Mouse (Mus musculus) adipocyte (in vitro differentiated cells): ENCODE measurements around the gene Akap8.
A peak's percentile ranks its signal among the peaks of the same experiment; 100 is the strongest.

Experiments
- DNase-seq: peaks from one replicate; pipeline ENCODE4 v3.0.0-alpha.2; 2016; ENCODE audit warnings: low spot score

Gene Akap8

DNA sequence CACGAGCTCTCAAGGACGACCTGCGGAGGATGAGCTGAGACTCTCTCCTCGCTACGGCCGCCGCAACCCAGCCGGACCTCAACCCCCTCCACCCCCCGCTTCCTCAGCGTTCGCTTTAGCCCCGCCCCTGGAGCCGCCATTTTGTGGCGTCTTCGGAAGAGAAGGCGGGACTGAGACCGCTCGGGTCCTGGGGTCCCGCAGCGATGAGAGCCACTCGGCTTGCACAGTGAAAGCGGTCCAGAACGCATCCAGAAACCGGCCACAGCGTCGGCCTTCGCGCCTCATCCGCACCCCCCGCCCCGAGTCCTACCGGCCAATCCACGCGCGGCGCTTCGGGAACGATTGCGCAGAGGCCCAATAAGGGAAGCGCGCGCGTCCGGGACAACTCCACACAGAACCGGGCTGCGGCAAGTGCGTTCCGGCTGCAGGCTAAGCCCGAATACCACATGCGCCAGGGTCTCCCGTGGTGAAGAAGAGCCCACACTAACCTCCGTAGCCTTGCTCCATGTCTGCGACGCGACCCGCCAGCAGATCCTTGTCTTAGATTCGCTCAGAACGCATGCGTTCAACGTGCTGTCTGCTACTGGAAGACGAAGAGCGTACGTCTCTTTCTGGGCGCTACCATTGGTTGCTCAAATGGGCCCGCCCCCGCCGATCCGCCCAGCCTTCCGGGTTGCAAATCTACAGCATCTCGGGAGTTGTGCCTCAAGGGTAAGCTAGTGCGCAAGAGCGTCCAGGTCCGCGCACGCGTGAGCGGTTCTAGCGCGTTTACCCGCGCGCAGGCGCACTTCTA is at the start of gene Akap8:
Gene Akap8, minus strand, starts transcription at position 642 of the 793 bp plus-strand sequence.
- DNase-seq, result peak; percentile 99

DNA sequence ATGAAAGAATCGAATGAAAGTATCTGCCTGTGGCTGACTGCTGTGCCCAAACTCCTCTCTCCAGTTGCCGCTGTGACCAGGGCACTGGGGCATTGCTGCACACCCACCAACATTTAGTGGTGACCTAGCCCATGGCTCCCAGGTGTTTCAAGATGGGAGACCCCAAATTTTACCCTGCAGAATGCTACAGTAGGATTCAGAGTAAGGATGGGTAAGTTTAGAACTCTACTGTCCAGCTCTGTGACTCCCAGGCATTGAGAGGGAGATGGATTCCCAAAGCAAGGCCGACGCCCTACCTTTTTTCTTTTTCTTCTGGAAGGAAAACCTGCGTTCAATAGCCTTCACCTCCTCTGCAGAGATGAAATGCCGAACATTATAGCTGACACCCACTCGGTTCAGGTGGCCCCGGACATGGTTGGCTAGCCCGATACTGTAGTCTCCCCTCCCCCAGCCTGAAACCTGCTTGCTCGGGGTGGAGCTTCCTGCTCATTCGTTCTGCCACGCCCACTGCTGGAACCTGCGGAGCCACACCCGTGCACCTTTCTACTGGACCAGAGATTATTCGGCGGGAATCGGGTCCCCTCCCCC is 48.0 kb upstream of the Akap8 start:
- DNase-seq, result no peak

DNA sequence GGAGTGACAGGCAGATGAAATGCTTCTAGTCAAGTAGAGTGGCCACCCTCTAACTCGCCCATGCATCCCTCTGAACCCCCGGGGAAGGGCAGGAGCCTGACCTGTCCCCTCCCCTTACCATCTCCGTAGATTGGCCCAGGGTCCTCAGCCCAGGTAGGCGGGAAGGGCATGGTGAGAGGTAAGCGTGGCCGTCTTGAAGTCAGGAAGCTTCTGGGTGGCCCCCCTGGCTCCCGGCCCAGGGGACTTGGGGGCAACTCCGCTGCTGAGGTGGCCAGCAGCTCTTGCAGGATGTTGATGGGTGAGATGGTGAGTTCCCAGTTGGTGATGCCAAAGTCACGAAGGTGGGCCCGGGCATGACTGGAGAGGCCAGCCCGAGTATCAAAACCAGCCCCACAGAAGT is 46.7 kb upstream of the Akap8 start:
- DNase-seq, result no peak

DNA sequence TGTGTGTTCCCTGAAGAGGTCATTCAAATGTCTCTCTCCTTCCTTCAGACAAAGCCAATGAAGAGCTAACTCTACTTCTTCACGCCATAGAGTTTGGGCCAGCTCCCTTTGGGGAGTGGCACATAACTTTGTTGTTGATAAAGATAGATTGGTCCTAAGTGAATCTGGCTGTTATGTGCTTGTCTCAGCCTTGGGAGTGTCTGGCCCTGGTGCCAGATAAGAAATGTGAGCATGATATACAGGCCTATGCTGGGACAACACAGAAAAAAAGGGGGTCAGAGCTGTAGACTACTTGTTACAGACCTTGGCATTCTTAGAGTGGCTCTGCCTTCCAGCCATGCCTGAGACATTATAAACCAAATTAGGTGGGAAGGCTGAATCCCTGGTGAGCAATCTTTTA is 44.3 kb upstream of the Akap8 start:
- no peak for DNase-seq

DNA sequence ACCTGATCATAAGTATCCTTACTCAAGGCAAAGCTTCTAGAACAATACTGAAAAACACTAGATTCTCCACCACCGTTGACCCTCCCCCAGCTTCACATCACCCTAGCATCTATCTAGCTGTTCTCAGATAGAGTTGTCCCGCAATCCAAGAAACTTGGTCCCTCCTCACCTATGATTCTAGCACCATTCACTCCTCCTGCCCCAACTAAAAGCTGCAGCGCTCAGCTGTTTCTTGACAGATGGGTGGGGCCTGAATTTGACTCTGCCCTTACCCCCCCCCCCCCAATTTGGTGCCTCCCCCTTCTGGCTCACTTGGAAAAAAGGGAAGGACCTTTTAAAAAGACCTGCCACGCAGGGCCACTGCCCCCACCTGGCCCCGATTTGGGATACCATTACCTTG is 43.8 kb upstream of the Akap8 start:
- DNase-seq, result no peak

DNA sequence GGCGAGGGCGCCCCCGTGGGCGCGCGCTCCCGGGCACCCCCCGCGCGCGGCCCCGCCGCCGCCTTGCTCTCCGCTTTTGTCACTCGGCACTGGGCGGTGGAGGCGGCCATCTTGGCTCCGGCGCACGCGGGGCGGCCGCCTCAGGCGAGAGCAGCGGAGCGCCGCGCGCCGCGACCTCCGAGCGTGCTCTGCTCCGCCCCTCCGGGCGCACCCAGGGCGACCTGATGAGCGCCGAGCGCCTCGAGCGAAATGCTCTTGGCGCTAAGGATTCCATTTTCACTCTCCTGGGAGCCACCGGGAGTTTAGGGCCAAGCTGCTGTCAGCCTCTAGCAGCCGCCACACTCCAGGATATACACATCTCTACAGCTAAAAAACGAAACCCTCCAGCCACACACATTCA is 43.3 kb upstream of the Akap8 start:
- DNase-seq, result peak; percentile 93

DNA sequence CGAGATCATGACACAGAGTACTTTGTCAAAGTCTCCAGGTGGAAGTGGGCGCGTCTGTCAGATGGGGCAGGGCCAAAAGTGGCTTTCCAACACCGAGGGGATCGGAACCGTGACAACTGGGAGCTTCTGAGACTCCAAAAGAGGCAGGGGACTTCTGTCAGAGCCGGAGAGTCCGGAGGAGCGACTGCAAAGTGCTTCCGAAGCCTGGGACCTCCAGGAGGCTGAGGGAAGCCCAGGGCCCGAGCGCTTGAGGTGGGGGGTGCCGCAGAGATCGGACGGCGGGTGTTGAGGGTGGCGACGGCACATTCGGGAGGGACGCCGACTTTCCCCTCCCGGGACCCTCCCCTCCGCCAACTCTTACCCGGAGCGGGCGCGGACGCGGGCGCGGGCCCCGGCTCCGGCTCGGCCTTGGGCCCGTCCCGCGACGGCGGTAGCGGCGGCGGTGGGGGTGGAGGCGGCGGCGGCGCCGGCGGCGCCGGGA is 42.8 kb upstream of the Akap8 start:
- no peak for DNase-seq

DNA sequence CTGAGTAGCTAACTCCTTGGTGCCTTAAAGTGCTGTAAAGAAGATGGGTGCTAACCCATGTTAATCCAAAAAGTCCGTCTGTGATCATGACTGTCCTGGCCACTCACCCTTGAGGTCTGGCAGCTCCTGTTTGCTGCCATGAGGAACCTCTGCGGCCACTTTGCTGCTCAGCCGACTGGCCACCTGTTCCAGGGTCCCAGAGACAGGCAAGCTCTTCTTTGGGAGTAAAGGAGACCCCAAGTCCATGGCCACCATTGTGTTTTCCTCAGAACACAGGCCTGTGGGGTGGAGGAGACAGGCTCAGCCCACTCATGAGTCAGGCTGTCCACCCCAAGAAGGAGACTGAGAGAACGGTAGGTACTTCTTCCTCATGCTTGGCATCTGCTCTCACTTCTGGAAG is 41.6 kb upstream of the Akap8 start:
- DNase-seq, result no peak

DNA sequence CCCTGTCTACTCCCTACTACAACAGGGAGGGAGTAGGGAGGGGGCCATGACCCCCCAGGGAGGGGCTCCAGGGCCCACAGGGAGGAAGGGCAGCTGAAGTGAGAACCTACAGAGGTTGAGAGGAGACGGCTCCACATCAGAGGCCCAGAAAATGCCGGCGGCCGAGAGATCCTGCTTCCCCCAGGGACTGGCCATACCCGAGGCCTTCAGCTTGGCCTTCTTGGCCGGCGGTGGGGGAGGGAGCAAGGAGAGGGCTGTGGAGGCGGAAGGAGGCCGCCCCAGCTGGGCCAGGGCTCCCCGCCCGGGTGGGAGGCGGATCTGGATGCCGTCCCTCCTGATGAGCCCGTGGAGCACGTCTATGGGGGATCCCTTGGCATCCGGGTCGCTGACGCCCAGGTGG is 38.9 kb upstream of the Akap8 start:
- no peak for DNase-seq

DNA sequence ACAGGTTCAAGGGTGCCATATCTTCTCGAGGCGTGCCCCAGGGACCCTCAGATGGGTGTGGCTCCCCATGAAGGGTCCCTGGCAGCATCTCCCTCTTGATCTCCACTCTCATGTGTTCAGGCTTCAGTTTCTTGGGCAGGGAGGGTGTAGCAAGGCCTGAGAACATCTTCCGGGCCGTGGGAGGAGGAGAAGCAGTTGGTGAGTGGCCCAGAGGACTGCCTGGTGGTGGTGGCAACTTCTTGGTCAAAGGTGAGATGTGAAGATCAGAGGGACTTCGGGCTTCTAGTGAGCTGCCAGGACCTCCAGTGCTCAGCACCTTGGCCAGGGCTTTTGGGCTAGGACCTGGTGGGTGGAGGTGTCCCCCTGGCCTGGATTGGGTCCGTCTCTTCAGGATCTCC is 37.9 kb upstream of the Akap8 start:
- DNase-seq, result no peak

DNA sequence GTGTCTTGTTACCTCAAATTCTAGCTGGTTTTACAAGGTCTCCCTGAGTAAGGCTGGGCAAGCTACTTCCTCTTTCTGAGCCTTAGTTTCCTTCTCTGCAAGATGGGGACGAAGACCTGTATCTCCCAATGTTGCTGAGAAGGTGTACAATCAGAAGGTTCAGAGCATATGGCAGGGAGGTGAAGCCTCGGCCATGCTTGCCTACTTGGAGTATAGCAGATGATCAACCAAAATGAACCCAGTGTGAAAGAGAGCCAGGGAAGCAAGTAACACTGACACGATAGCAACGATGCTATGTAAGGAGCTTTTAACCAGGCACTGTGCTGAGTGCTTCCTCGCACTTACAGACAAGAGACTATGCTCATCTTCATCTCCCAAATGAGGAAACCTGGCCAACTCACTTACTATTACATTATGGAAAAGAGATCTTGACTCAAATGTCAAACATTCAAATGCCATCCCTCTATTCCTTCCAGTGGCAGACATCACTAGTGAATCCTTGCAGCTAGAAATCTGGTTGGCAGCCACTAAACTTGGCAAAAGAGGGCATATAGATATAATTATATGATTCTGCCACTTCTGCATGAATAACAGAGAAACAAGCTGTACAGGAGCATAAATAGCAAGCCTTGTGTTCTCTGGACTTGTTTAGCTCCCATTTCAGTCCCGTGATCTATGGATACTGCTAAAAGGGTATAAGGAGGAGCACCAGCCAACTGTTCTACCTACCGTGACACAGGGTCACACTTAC is 37.3 kb upstream of the Akap8 start:
- DNase-seq, result no peak

DNA sequence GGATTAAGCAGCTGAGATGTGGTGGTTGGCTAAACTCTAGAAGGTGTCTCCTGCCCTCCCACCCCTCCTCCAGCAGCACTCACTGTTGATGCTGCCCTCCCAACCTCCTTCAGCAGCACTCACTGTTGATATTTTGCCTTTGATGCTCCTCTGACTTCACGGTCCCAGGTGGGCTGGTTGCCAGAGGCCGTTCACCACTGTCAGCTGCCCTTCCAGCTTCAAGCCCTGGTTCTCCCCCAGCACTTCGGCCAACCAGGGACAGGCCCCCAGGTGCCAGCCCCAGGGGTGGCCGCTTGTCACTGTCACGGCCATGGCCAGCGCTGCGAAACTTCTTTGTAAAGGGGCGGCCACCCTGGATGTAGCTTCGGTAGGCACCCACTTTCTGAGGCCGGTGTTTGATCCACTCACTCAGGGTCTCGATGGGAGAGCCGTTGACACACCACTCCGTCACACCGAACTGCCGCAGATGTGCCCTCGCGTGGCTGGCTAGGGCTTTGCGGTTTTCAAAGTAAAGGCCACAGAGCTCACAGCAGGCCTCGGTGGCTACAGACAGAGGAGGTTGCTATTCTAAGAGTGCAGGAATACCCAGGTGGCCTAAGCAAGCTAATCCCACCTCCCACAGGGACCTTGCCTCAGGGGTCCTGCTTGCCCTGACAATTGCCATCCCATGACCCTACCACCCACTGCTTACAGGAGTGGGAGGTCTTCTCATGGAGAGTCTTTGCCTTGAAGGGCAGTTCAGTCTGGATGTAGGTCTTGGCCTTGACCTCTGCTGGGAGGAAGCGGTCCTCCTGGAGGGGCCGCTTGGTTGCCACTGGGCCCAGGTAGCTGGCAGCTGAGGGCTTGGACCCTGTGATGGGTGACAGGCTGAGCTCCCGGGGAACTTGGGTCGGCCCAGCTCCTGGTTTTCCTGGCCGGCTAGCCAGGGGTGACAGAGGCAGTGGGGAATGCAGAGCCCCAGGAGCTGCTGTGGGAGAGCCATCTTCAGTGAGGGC is 36.0 kb upstream of the Akap8 start:
- no peak for DNase-seq

DNA sequence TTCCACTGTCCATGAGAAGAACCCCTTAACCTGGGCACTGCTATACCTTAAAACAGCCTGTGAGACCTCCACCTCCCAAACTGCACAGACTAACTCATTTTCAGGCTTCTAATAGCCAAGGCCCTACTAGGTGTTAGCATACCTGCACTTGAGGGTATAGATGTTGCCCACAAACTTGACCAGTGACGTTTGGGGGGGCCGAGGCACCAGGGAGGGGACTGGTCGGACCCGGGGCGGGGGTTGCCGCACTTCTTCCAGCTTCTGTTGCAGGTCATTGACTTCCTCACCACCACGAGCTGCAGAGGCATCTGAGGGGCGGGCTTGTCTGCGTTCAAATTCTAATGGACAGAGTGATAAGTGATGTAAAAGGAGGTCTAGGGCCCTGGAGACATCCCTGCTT is 35.2 kb upstream of the Akap8 start:
- DNase-seq, result no peak

DNA sequence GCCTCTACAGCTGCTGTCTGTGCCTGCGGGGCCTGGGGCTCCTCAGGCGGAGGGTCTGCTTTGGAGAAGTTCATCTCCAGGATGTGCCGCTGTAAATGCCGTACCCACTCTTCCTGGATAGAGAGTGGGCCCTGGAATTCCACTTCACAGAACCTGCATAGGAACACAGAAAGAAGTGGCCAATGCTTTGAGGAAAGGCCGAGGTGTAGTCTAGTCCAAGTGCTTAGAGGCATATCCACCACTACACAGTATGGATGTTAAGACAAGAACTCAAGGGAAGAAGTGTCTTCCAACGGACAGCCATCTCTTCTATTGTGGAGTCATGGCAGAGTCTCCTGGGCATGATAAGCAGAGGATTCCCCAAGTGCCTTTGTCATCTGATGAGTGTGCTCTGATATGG is 34.0 kb upstream of the Akap8 start:
- DNase-seq, result no peak

DNA sequence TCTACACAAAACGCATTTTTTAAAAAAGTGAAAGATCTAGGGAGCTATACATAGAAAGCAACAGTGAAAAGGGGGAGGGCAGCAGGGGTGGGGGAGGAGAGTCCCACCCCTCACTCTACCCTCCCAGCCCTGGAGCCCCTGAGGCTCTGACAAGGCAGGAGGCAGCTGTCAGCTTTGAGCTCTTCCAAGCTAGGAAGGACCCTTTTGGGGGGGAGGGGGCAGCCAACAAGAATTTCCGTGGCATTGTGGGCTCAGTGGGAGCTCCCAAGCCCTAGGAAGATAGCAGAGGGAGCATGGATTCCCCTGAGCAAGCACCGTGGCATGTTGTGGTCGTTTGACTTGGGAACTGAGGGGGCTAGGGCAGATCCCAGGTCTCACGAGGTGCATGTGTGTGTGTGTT is 33.2 kb upstream of the Akap8 start:
- DNase-seq, result no peak

DNA sequence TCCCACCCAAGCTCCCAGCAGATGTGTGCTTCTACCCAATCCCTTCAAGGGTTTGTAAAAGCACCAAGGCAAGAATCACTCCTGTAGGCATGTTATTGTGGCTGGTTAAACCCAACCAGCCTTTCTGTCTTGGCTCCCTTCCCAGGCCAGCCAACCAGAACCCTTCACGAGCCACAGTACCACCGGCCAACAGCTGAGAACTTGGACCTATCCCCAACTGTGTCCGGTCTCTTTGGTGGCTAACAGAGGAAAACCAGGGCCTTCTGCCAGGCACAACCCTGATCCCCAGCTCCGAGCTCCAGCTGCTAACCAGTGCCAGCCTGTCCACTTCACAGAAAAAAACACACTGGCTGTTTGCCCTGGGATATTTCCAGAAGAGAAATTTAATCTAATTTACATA is 32.7 kb upstream of the Akap8 start:
- DNase-seq, result peak; percentile 97

DNA sequence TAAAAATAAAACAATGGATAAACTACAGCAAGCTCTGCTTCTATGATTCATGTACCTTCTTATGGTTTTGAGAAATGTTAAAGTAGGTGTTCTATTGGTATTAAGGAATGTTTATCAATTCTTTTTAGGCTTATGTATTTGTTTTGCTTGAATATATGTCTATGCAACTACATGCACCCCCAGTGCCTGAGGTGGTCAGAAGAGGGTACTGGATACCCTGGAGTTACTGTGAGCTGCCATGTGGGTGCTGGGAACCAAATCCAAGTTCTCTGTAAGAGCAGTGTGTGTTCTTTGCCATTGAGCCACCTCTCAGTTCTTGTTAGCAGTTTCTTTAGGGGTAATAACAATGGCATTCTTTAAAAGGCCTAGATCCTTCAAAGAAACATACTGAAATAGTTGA is 30.7 kb upstream of the Akap8 start:
- DNase-seq, result no peak

DNA sequence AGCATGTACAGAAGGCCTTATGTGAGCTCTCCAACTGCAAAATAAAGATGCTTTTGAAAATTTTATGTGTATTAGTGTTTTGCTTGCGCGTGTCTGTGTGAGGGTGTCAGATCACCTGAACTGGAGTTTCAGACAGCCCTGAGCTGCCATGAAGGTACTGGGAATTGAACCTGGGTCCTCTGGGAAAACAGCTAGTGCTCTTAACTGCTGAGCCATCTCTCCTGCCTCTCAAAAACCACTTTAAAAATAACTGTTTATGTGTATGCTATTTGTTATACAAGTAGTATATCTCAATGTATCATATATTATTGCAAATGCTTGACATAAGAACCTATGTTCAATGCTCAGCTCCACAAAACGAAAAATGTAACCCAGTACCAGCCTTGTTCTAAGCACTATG is 30.2 kb upstream of the Akap8 start:
- DNase-seq, result no peak

DNA sequence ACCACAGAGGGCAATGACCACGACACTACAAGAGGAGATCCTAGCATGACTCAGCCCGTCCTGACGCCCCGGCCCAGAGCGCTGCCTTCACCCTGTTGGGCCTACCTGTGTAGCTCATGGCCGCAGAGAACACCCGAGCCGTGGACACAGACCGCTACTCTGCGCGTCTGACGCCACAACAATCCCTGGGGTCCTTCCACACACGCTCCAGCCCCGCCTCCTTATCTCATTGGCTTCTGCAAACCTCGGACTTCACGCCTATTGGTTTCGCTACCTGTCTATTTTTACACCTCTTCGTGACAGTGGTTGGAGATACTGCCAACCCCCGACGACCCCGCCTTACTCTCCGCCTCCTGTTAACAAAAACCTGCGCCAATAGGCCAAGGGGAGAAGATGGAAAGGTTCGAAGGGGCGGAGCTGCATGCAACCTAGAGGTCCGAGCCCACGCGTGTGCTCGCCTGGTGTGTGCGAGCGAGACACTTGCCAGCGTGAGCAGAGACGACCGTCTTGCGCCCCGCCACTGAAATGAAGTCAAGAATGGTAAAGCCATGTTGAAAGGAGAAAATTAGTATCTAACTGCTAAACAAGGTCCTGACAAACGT is 29.4 kb upstream of the Akap8 start, which contains the start of gene Akap8l:
Gene Akap8l, minus strand, starts transcription at position 226 of the 602 bp plus-strand sequence.
- DNase-seq, result peak; percentile 100

DNA sequence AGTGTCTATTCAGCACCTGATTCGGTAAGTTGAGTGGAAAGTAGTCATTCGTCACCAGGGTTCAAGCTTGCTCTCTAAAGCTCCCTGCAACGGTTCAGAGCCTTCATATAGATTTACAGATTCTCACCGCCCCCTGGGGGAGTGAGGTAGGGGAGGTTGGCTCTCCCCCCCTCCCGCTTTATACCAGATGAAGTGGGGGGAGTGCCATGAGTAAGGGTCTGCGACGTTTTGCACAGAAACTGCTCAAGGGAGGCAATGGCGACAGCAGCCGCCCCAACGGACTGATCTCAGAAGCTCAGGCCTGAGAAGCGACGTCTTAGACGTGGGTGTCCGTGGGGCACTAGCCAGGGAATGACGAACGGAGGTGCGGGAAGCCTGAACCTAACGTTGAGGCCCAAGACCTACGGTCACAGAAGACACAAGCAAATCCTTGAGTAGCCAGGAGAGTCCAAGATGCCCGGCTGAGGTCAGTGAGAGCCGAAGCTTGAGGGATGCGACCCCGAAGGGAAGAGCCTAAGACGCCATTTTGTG is 28.9 kb upstream of the Akap8 start:
- no peak for DNase-seq
